Comparison of ENCODE assay signal across 13 mouse cellular contexts in genomic region chr5:64667053-64667452, GRCm38 (mm10).
DNase-seq lines count a peak whose midpoint lies in the region; ATAC-seq lines count a peak whose summit lies in the region.
"Had no signal": no experiment of that assay in that cellular context is flagged by ENCODE, and none has a peak within 500 bp of the region (broad histone marks: within the 10 kb centered on the region; RNA-seq: fewer than 3 reads in every experiment).

No protein-coding gene starts in this region.

- no peak overlapping the region for H3K9ac ChIP-seq in lung, embryonic 16.5 days (ENCODE audit: low read length)
- H3K9ac ChIP-seq in liver, embryonic 15.5 days, result no peak overlapping the region
- H3K9ac ChIP-seq: forebrain, postnatal 0 days; neural tube, embryonic 12.5 days had no signal

- 42% methylated on average over 3 of the region's 3 CpGs for WGBS in lung, embryonic 16.5 days
- WGBS in liver, embryonic 15.5 days (ENCODE audit: insufficient replicate concordance), result 48% methylated on average over 3 of the region's 3 CpGs

- no peak overlapping the region for H3K4me3 ChIP-seq in lung, embryonic 16.5 days (ENCODE audit: low read length)
- H3K4me3 ChIP-seq in liver, embryonic 15.5 days (replicated peaks), result no peak overlapping the region
- H3K4me3 ChIP-seq: neural tube, embryonic 12.5 days had no signal

- H3K36me3 ChIP-seq in lung, embryonic 16.5 days (ENCODE audit: control insufficient read depth, insufficient read depth, low read length), result no peaks in the 10 kb centered on the region
- H3K36me3 ChIP-seq in liver, embryonic 15.5 days (replicated peaks), result no peaks in the 10 kb centered on the region
- H3K36me3 ChIP-seq: neural tube, embryonic 12.5 days had no signal

- no peak for DNase-seq in lung, postnatal 25 days (ENCODE audit: low spot score)
- DNase-seq in gastrocnemius, postnatal 25 days, result peak; percentile 34
- no peak for DNase-seq in cerebellum, adult 11 months
- DNase-seq in ovary, postnatal 36 days (ENCODE audit: low spot score), result no peak
- DNase-seq: adrenal gland, adult 2 months; cerebellum, adult 2 months; forebrain, postnatal 0 days had no signal

- H3K4me1 ChIP-seq in lung, embryonic 16.5 days (replicated peaks; ENCODE audit: control insufficient read depth, insufficient read depth, low read length), result no peaks in the 10 kb centered on the region; the same call in 1 of the 2 replicates
- peaks cover 21% of the 10 kb centered on the region for H3K4me1 ChIP-seq in liver, embryonic 15.5 days (replicated peaks)
- H3K4me1 ChIP-seq: neural tube, embryonic 12.5 days had no signal

- no peak overlapping the region for H3K27ac ChIP-seq in lung, embryonic 16.5 days (ENCODE audit: low read length)
- 0 out of 2 replicates have a peak overlapping the region, but pooled peaks have one; percentile 0 for H3K27ac ChIP-seq in liver, embryonic 15.5 days (replicated peaks)
- H3K27ac ChIP-seq: macrophage; neural tube, embryonic 12.5 days had no signal

- H3K4me2 ChIP-seq in lung, embryonic 16.5 days (ENCODE audit: low read depth, low read length), result no peak overlapping the region
- H3K4me2 ChIP-seq in liver, embryonic 15.5 days, result no peak overlapping the region
- H3K4me2 ChIP-seq: neural tube, embryonic 12.5 days had no signal

- H3K27me3 ChIP-seq in lung, embryonic 16.5 days (ENCODE audit: control insufficient read depth, insufficient read depth, low read depth, low read length), result no peaks in the 10 kb centered on the region
- H3K27me3 ChIP-seq in liver, embryonic 15.5 days, result no peaks in the 10 kb centered on the region
- H3K27me3 ChIP-seq: neural tube, embryonic 12.5 days had no signal

- H3K9me3 ChIP-seq in lung, embryonic 16.5 days (ENCODE audit: control insufficient read depth, low read length), result no peaks in the 10 kb centered on the region
- H3K9me3 ChIP-seq in liver, embryonic 15.5 days (replicated peaks), result no peaks in the 10 kb centered on the region
- H3K9me3 ChIP-seq: neural tube, embryonic 12.5 days had no signal

- ATAC-seq in lung, embryonic 16.5 days (ENCODE audit: low read depth), result peak; percentile 76
- peak; percentile 64; the same call in 1 of the 2 replicates for ATAC-seq in liver, embryonic 15.5 days (ENCODE audit: insufficient read depth)
- ATAC-seq in granulocyte monocyte progenitor cell, adult 5-6 weeks (replicated peaks; ENCODE audit: poor library complexity, severe bottlenecking), result no peak
- ATAC-seq: forebrain, postnatal 0 days; intestine, embryonic 16.5 days had no signal
